Mouse (Mus musculus): ENCODE data around the gene Pnrc1. TPM values are rescaled to one million over a fixed set of nuclear protein-coding genes. Genes with fewer than 3 reads are reported as not detected.

Pnrc1 gene
- polyA plus RNA-seq, 1 experiment from 2014 or later = 78.0 TPM

Other genes starting within 250 kb of the Pnrc1 start
- 0.08 and 0.25 TPM in 2 replicates for gene Gabrr2, start 227.2 kb downstream of the Pnrc1 start, polyA plus RNA-seq (2015; fragmentation: Nextera tagmentation; extraction: Ambion mirVana)
- gene Gabrr1, start 157.6 kb downstream of the Pnrc1 start, polyA plus RNA-seq (2015; fragmentation: Nextera tagmentation; extraction: Ambion mirVana) = not detected in 2 replicates
- gene Pm20d2, start 100.4 kb downstream of the Pnrc1 start, polyA plus RNA-seq (2015; fragmentation: Nextera tagmentation; extraction: Ambion mirVana) = 1.3 and 1.4 TPM in 2 replicates
- gene Srsf12, start 81.2 kb downstream of the Pnrc1 start, polyA plus RNA-seq (2015; fragmentation: Nextera tagmentation; extraction: Ambion mirVana) = 6.2 and 6.7 TPM in 2 replicates
- gene Rngtt, start 20.1 kb upstream of the Pnrc1 start, polyA plus RNA-seq (2015; fragmentation: Nextera tagmentation; extraction: Ambion mirVana) = 18.7 and 21.2 TPM in 2 replicates

Data from intestine, embryonic 15.5 days (tissue).